Mouse (Mus musculus): ENCODE data around the gene Cttn. TPM values are rescaled to one million over a fixed set of nuclear protein-coding genes. Genes with fewer than 3 reads are reported as not detected.

Gene Cttn
- total RNA-seq, 2 experiments from 2014 or later, result 103 to 107 TPM

- no peak for DNase-seq (ENCODE audit: extremely low spot score in 1 of 2, low spot score in 2 of 2)
- Histone ChIP-seq H3K27ac (no peak overlapping the region), H3K4me3 (no peak overlapping the region)
- intact Hi-C loops (cut with DNase I), result no loop called here
- no peak for TF ChIP-seq CTCF (IDR thresholded peaks at IDR 0.05)
Observed at GRCm38 (mm10) chr7:144447146-144447545, 23.7 kb downstream of the Cttn start.

- no peak for TF ChIP-seq CTCF (IDR thresholded peaks at IDR 0.05)
- no peak overlapping the region for H3K27ac ChIP-seq
- DNase-seq (ENCODE audit: extremely low spot score in 1 of 2, low spot score in 2 of 2), result no peak
- intact Hi-C loops (cut with DNase I), result no loop called here
- H3K4me3 ChIP-seq, result no peak overlapping the region
Observed at GRCm38 (mm10) chr7:144444788-144445187, 26.0 kb downstream of the Cttn start.

GRCm38 (mm10) chr7:144441976-144442375 is 28.8 kb downstream of the Cttn start:
- no peak for DNase-seq (ENCODE audit: extremely low spot score in 1 of 2, low spot score in 2 of 2)
- no peak overlapping the region for H3K27ac ChIP-seq
- H3K4me3 ChIP-seq, result no peak overlapping the region
- no peak for TF ChIP-seq CTCF (IDR thresholded peaks at IDR 0.05)
- intact Hi-C loops (cut with DNase I), result no loop called here

GRCm38 (mm10) chr7:144441466-144441865 is 29.3 kb downstream of the Cttn start:
- intact Hi-C loops (cut with DNase I), result no loop called here
- no peak for TF ChIP-seq CTCF (IDR thresholded peaks at IDR 0.05)
- DNase-seq (ENCODE audit: extremely low spot score in 1 of 2, low spot score in 2 of 2), result no peak
- H3K4me3 ChIP-seq, result no peak overlapping the region
- no peak overlapping the region for H3K27ac ChIP-seq

GRCm38 (mm10) chr7:144438811-144439210 is 32.0 kb downstream of the Cttn start:
- H3K4me3 ChIP-seq, result no peak overlapping the region
- intact Hi-C loops (cut with DNase I), result no loop called here
- no peak for TF ChIP-seq CTCF (IDR thresholded peaks at IDR 0.05)
- no peak for DNase-seq (ENCODE audit: extremely low spot score in 1 of 2, low spot score in 2 of 2)
- H3K27ac ChIP-seq, result no peak overlapping the region

GRCm38 (mm10) chr7:144432920-144433319 is 37.9 kb downstream of the Cttn start:
- H3K27ac ChIP-seq, result no peak overlapping the region
- DNase-seq (ENCODE audit: extremely low spot score in 1 of 2, low spot score in 2 of 2), result no peak
- intact Hi-C loops (cut with DNase I), result no loop called here
- H3K4me3 ChIP-seq, result no peak overlapping the region
- no peak for TF ChIP-seq CTCF (IDR thresholded peaks at IDR 0.05)

GRCm38 (mm10) chr7:144427460-144427859 is 43.3 kb downstream of the Cttn start:
- DNase-seq (ENCODE audit: extremely low spot score in 1 of 2, low spot score in 2 of 2), result no peak
- peak; percentile 56 for TF ChIP-seq CTCF (IDR thresholded peaks at IDR 0.05)
- intact Hi-C loops (cut with DNase I), result loop anchor here (2.0 to 5.0 kb wide), 3 partner anchors 340 to 525 kb away; no protein-coding TSS in a partner anchor
- Histone ChIP-seq H3K27ac (no peak overlapping the region), H3K4me3 (no peak overlapping the region)

GRCm38 (mm10) chr7:144426594-144426993 is 44.2 kb downstream of the Cttn start:
- intact Hi-C loops (cut with DNase I), result loop anchor here (1.0 to 5.0 kb wide), 4 partner anchors 209 to 524 kb away; no protein-coding TSS in a partner anchor
- no peak for TF ChIP-seq CTCF (IDR thresholded peaks at IDR 0.05)
- Histone ChIP-seq H3K4me3 (no peak overlapping the region), H3K27ac (no peak overlapping the region)
- no peak for DNase-seq (ENCODE audit: extremely low spot score in 1 of 2, low spot score in 2 of 2)

- DNase-seq (ENCODE audit: extremely low spot score in 1 of 2, low spot score in 2 of 2), result peak; percentile 64 to 71
Observed at GRCm38 (mm10) chr7:144425953-144426352, 44.9 kb downstream of the Cttn start.

GRCm38 (mm10) chr7:144421478-144421877 is 49.3 kb downstream of the Cttn start:
- peak overlapping the region; percentile 57 for H3K27ac ChIP-seq
- intact Hi-C loops (cut with DNase I), result no loop called here
- DNase-seq (ENCODE audit: extremely low spot score in 1 of 2, low spot score in 2 of 2), result no peak
- TF ChIP-seq CTCF (IDR thresholded peaks at IDR 0.05), result no peak
- no peak overlapping the region for H3K4me3 ChIP-seq

More at GRCm38 (mm10) chr7:144425953-144426352, 44.9 kb downstream of the Cttn start:
- Histone ChIP-seq H3K4me3 (no peak overlapping the region), H3K27ac (no peak overlapping the region)
- intact Hi-C loops (cut with DNase I), result loop anchor here (1.0 to 5.0 kb wide), 4 partner anchors 209 to 524 kb away; no protein-coding TSS in a partner anchor
- peak; percentile 99 for TF ChIP-seq CTCF (IDR thresholded peaks at IDR 0.05)

GRCm38 (mm10) chr7:144420552-144420951 is 50.3 kb downstream of the Cttn start:
- intact Hi-C loops (cut with DNase I), result no loop called here

GRCm38 (mm10) chr7:144417644-144418343 is 53.0 kb downstream of the Cttn start:
- intact Hi-C loops (cut with DNase I), result loop anchor here (2.0 to 5.0 kb wide), 2 partner anchors 100 to 131 kb away; no protein-coding TSS in a partner anchor
- TF ChIP-seq CTCF (IDR thresholded peaks at IDR 0.05), result no peak
- peak overlapping the region; percentile 88 for H3K27ac ChIP-seq
- peak; percentile 75 to 85 for DNase-seq (ENCODE audit: extremely low spot score in 1 of 2, low spot score in 2 of 2)
- H3K4me3 ChIP-seq, result no peak overlapping the region

More at GRCm38 (mm10) chr7:144420552-144420951, 50.3 kb downstream of the Cttn start:
- H3K27ac ChIP-seq, result peak overlapping the region; percentile 1; the same call in 1 of the 2 replicates
- no peak overlapping the region for H3K4me3 ChIP-seq
- TF ChIP-seq CTCF (IDR thresholded peaks at IDR 0.05), result no peak
- no peak for DNase-seq (ENCODE audit: extremely low spot score in 1 of 2, low spot score in 2 of 2)
